Mouse (Mus musculus) liver, adult 2 months (tissue): ENCODE measurements around the gene Gm4297. TPM values are rescaled to one million over a fixed set of nuclear protein-coding genes. Genes with fewer than 3 reads are reported as not detected.
"Not testable (repeated sequence)": the region's sequence is repeated elsewhere in the genome, so short reads cannot be mapped to it uniquely, and the experiment has no call there.

ENCODE experiments used
- DNase-seq: peaks from one replicate; pipeline ENCODE4 v3.0.0-alpha.2; 2011; ENCODE audit warnings: low read depth, low spot score; ENCODE audit errors: extremely low read depth
- H3K27ac ChIP-seq: fragments of 200-500 bp; replicated peaks from 2 replicates; pipeline ENCODE4 v1.5.1; 2012; ENCODE audit warnings: low read depth, mild to moderate bottlenecking, control low read depth, inconsistent platforms, low read length; ENCODE audit not compliant: insufficient read depth
- H3K27me3 ChIP-seq: fragments of 200-500 bp; 2 replicates; pipeline ENCODE4 v1.6.1; 2012; ENCODE audit warnings: mild to moderate bottlenecking, moderate library complexity, low read length, inconsistent platforms; ENCODE audit not compliant: control insufficient read depth, insufficient read depth
- H3K36me3 ChIP-seq: fragments of 200-500 bp; 2 replicates; pipeline ENCODE4 v1.6.1; 2012; ENCODE audit warnings: low read length, inconsistent platforms; ENCODE audit not compliant: control insufficient read depth, insufficient read depth
- H3K4me1 ChIP-seq: fragments of 200-500 bp; 2 replicates; pipeline ENCODE4 v1.6.1; 2011; ENCODE audit warnings: low read length; ENCODE audit not compliant: control insufficient read depth, insufficient read depth
- H3K4me3 ChIP-seq: fragments of 200-500 bp; 2 replicates; pipeline ENCODE4 v1.5.1; 2011; ENCODE audit warnings: low read depth, mild to moderate bottlenecking, control low read depth, low read length, moderate library complexity; ENCODE audit not compliant: insufficient read depth
- H3K79me2 ChIP-seq: fragments of 200-500 bp; 2 replicates; pipeline ENCODE4 v1.6.1; 2012; ENCODE audit warnings: inconsistent platforms, mild to moderate bottlenecking, low read length, moderate library complexity; ENCODE audit not compliant: control insufficient read depth, insufficient read depth
- H3K9ac ChIP-seq: fragments of 200-500 bp; 2 replicates; pipeline ENCODE4 v1.6.1; 2012; ENCODE audit warnings: low read depth, mild to moderate bottlenecking, control low read depth, inconsistent platforms, low read length
- WGBS: fragments of 180-500 bp; shearing (Covaris S2); methylation state at CpG from one replicate; pipeline ENCODE4 v1.1.7; 2018; 5-methylcytosine and 5-hydroxymethylcytosine counted together
- polyA plus RNA-seq: library from polyadenylated mRNA; depleted of rRNA; stranded (reverse); fragments of >200 nt; gene quantifications from 2 replicates; pipeline ENCODE4 v1.2.3, GENCODE M21; 2012; rRNA removed
- total RNA-seq: library from RNA; depleted of rRNA; stranded (reverse); fragments of >200 nt; gene quantifications from 2 replicates; pipeline ENCODE4 v1.2.3, GENCODE M21; 2014; rRNA removed

The Gm4297 gene
- total RNA-seq (not detected in 2 replicates), polyA plus RNA-seq (not detected in 2 replicates)

DNA sequence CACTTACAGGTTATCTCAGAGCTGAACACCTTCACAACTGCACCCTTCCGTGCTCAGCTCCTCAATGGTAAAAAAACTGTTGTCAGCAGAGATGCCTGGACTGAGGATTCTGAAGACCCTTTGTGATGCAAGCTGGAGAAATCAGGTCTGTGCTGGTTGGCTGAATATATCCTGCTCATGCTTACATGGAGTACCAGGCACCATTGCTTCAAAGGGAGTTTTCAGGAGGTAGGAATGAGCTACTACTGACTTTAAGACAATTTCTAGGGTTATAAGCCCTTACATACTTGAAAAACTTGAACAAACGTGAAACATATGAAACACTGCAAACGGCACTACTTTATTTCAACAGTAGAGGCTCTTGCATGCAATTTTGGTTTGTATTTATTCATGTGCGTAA, at the start of gene Gm4297:
Gene Gm4297, minus strand, starts transcription at position 101 of the 400 bp plus-strand sequence.
- H3K27ac ChIP-seq, H3K4me3 ChIP-seq, H3K4me1 ChIP-seq, H3K27me3 ChIP-seq, H3K9ac ChIP-seq, DNase-seq, H3K79me2 ChIP-seq, H3K36me3 ChIP-seq: not testable (repeated sequence)
- 79% methylated on average over 4 of the region's 4 CpGs for WGBS

Other genes with a start within 250 kb of the Gm4297 start
- gene Gm5934, start 74.1 kb downstream of the Gm4297 start, total RNA-seq, result not detected in 2 replicates
- gene Gm5934, start 74.1 kb downstream of the Gm4297 start, polyA plus RNA-seq, result not detected in 2 replicates
- not detected in 2 replicates for gene Gm5935, start 200.3 kb upstream of the Gm4297 start, total RNA-seq
- not detected in 2 replicates for gene Gm5935, start 200.3 kb upstream of the Gm4297 start, polyA plus RNA-seq